In genomic region chr15:82964266-82964825, GRCm38 (mm10) we compare ENCODE assay signal across 9 mouse cellular contexts. TPM values are rescaled to one million over a fixed set of nuclear protein-coding genes. Genes with fewer than 3 reads are reported as not detected.
DNase-seq lines count a peak whose midpoint lies in the region; ATAC-seq lines count a peak whose summit lies in the region.
"Had no signal": no experiment of that assay in that cellular context is flagged by ENCODE, and none has a peak within 500 bp of the region (broad histone marks: within the 10 kb centered on the region; RNA-seq: fewer than 3 reads in every experiment).

No protein-coding gene starts in this region.

- no peak overlapping the region; the same call in 1 of the 2 replicates for H3K27ac ChIP-seq in kidney, embryonic 14.5 days (ENCODE audit: low read depth, low read length)
- peak overlapping the region; percentile 83 for H3K27ac ChIP-seq in forebrain, embryonic 10.5 days
- no peak overlapping the region; the same call in 1 of the 2 replicates for H3K27ac ChIP-seq in midbrain, embryonic 11.5 days (ENCODE audit: low read depth, low read length)

- no peak overlapping the region for H3K9ac ChIP-seq in kidney, embryonic 14.5 days (ENCODE audit: low read depth, low read length)
- peak overlapping the region; percentile 12; the same call in 1 of the 2 replicates for H3K9ac ChIP-seq in midbrain, embryonic 11.5 days (ENCODE audit: low read length)

- peaks cover 53% of the 10 kb centered on the region for H3K4me1 ChIP-seq in kidney, embryonic 14.5 days (ENCODE audit: control insufficient read depth, insufficient read depth, low read length)
- peaks cover 73% of the 10 kb centered on the region for H3K4me1 ChIP-seq in forebrain, embryonic 10.5 days
- peaks cover 52% of the 10 kb centered on the region for H3K4me1 ChIP-seq in midbrain, embryonic 11.5 days (ENCODE audit: control insufficient read depth, insufficient read depth, low read length)

- H3K4me3 ChIP-seq in kidney, embryonic 14.5 days (ENCODE audit: low read length), result peak overlapping the region; percentile 53; the same call in 1 of the 2 replicates
- peak overlapping the region; percentile 60 for H3K4me3 ChIP-seq in forebrain, embryonic 10.5 days
- peak overlapping the region; percentile 51; the same call in 1 of the 2 replicates for H3K4me3 ChIP-seq in midbrain, embryonic 11.5 days (ENCODE audit: low read depth, low read length)

- ATAC-seq in kidney, embryonic 14.5 days (ENCODE audit: low FRiP score, low TSS enrichment), result no peak
- no peak for ATAC-seq in midbrain, embryonic 11.5 days (ENCODE audit: low FRiP score)

- H3K4me2 ChIP-seq in kidney, embryonic 14.5 days (replicated peaks; ENCODE audit: low read depth, low read length), result peak overlapping the region; percentile 71; the same call in 1 of the 2 replicates
- peak overlapping the region; percentile 75; the same call in 1 of the 2 replicates for H3K4me2 ChIP-seq in midbrain, embryonic 11.5 days

- no peaks in the 10 kb centered on the region for H3K36me3 ChIP-seq in kidney, embryonic 14.5 days (ENCODE audit: control insufficient read depth, insufficient read depth, low read length)
- H3K36me3 ChIP-seq in forebrain, embryonic 10.5 days (replicated peaks), result no peaks in the 10 kb centered on the region
- H3K36me3 ChIP-seq in midbrain, embryonic 11.5 days (ENCODE audit: control insufficient read depth, insufficient read depth, low read length), result no peaks in the 10 kb centered on the region
- H3K36me3 ChIP-seq: G1E had no signal

- H3K9me3 ChIP-seq in kidney, embryonic 14.5 days (ENCODE audit: control insufficient read depth, low read length), result no peaks in the 10 kb centered on the region
- H3K9me3 ChIP-seq in forebrain, embryonic 10.5 days, result no peaks in the 10 kb centered on the region
- H3K9me3 ChIP-seq in midbrain, embryonic 11.5 days (ENCODE audit: control insufficient read depth, low read length), result no peaks in the 10 kb centered on the region

- WGBS in kidney, embryonic 14.5 days, result 73% methylated on average over 14 of the region's 14 CpGs
- WGBS in forebrain, embryonic 10.5 days, result 73% methylated on average over 14 of the region's 14 CpGs
- 75% methylated on average over 14 of the region's 14 CpGs for WGBS in midbrain, embryonic 11.5 days

- DNase-seq in kidney, postnatal 10 days, result no peak
- DNase-seq in cerebellum, adult 11 months, result peak; percentile 51
- DNase-seq in forebrain, embryonic 10.5 days (ENCODE audit: extremely low spot score, low spot score), result peak; percentile 26
- DNase-seq in midbrain, embryonic 11.5 days (ENCODE audit: low spot score, missing footprints), result no peak
- no peak for DNase-seq in frontal cortex, adult 2 months (ENCODE audit: extremely low spot score in 1 of 2, low spot score in 1 of 2)
- DNase-seq in ovary, adult 18-20 months (ENCODE audit: low spot score), result no peak
- DNase-seq in urinary bladder, postnatal 4 days (ENCODE audit: low spot score in 2 of 2), result no peak

- H3K27me3 ChIP-seq in kidney, embryonic 14.5 days (ENCODE audit: control insufficient read depth, insufficient read depth, low read length), result peaks cover 19% of the 10 kb centered on the region
- peaks cover 97% of the 10 kb centered on the region for H3K27me3 ChIP-seq in forebrain, embryonic 10.5 days (ENCODE audit: poor library complexity, severe bottlenecking)
- peaks cover 44% of the 10 kb centered on the region for H3K27me3 ChIP-seq in midbrain, embryonic 11.5 days (ENCODE audit: control insufficient read depth, insufficient read depth, low read length)

RNA-seq across cellular contexts. Expression of gene Tcf20, which starts 23.3 kb away (rescaled TPM):
- polyA plus RNA-seq in kidney, embryonic 14.5 days (2014; fragmentation: Nextera tagmentation; extraction: Ambion mirVana), result 7.1 and 11.6 TPM in 2 replicates
- polyA plus RNA-seq in forebrain, embryonic 10.5 days (2016; fragmentation: Nextera tagmentation; extraction: Ambion mirVana), result 6.5 and 7.1 TPM in 2 replicates
- 12.3 and 13.5 TPM in 2 replicates for polyA plus RNA-seq in midbrain, embryonic 11.5 days (2014; fragmentation: Nextera tagmentation; extraction: Ambion mirVana)
- polyA plus RNA-seq in frontal cortex, adult 2 months (2012; rRNA removed), result 31.3 and 38.3 TPM in 2 replicates

Comparison
In these comparisons a context has a peak if more than half of its experiments do, and no peak if none do; other contexts are left out.
1. DNase-seq: peak in cerebellum, adult 11 months (single experiment) and forebrain, embryonic 10.5 days (single experiment); none in kidney, postnatal 10 days (single experiment), midbrain, embryonic 11.5 days (single experiment), frontal cortex, adult 2 months (0 of 2), ovary, adult 18-20 months (single experiment) and urinary bladder, postnatal 4 days (0 of 2).
2. Peak in every context shown above with its lines, with median percentiles within 50 percentile points of each other: H3K4me3 ChIP-seq.